Mouse (Mus musculus) CH12F3 (cell line): ENCODE results near the gene Atf7ip.

Experiments
- in situ Hi-C: fragments of 300-500 bp; cut with MboI; formaldehyde crosslinking; loops from 2 replicates; pipeline ENCODE4 v1.14.3; 2020; ENCODE audit warnings: low sequenced_read_pairs

Gene Atf7ip

DNA sequence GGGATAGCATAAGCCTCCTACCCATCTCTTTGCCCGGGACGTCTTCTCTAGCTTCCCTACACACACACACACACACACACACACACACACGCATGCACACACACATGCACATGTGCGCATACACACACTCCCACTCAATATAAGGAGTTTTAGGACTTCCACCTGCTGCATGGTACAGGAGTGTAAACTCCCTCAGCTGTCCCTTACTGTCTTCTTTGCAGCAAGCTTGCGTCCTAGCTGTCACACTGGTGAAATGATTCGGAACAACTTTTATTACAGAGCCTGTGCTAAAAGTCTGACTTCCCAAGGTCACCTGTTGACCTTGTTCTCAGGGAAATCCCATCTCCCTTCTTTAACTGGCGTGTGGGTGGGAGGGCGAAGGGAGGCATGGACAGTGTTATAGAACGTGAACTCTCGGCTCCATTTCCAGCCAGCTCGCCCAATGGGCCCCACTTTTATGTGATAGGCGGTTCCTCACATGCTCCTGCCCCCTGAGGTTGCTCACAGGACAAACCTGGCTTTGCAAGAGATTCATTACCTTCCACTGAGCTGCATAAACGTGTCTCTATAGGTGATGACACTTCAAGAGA is 126.1 kb downstream of the Atf7ip start:
- in situ Hi-C loops: no loop called here

DNA sequence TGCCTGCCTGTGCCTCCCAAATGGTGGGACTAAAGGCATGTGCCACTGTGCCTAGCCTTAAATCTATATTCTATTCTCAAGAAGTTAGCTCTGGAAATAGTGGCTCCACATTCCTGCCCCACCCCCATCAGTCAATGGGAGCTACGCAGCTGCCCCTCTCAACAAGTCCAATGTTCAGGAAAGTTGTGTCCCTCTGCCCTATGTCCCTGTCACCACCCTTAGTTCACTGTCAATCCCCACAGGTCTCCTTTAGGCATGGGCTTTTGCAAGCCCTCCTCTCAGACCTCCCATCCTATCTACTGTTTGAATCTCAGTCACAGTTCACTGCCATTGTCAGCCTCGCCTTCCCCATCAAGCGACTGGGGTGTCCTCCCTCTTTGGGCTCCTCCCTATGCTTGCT is 127.2 kb downstream of the Atf7ip start:
- in situ Hi-C loops: no loop called here

DNA sequence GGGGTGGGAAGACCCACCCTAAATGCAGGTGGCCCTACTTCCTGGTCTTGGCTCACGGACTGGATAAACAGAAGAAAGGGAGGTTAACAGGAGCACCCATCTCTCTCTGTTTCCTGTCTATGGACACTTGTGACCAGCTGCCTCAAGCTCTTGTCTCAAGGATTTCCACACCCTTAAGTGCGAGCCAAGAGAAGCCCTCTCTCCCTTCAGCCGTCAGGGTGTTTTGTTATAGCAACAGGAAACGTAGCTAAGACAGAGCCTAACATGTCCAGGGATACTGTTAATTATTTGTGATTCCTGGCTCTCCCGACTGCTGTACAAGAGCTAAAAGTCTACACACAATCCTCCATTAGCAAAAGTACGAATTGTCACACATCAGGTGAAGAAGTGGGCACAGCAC is 127.8 kb downstream of the Atf7ip start:
- in situ Hi-C loops: no loop called here

DNA sequence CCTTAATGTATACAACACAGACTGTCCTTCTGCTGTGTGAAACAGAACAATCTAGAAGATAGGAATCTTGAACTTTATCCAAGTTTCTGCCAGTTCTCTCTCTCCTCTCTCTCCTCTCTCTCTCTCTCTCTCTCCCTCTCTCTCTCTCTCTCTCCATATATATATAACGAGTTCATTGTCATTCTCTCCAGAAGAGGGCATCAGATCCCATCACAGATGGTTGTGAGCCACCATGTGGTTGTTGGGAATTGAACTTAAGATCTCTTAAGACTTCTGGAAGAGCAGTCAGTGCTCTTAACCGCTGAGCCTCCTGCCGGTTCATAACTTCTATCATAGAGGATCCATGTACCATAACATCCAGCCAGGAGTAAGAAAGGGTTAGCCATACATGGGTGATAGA is 129.0 kb downstream of the Atf7ip start:
- in situ Hi-C loops: no loop called here

DNA sequence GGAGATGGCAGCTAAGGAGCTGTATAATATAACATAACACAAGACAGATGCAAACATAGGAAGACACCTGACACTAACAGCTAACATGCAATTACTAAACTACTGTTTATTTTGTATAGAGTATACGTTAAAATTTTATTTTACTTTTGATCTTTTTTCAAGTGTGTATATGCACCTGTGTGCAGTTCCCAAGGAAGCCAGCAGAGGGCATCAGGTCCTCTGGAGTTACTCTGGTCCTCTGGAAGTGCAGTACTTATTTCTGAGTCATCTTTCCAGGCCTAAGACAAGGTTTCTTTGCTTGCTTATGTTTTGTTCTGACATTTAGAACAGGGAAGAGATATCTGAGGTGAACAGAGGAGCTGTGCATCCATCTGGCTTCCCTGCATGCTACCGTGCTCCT is 138.2 kb downstream of the Atf7ip start:
- in situ Hi-C loops: no loop called here

DNA sequence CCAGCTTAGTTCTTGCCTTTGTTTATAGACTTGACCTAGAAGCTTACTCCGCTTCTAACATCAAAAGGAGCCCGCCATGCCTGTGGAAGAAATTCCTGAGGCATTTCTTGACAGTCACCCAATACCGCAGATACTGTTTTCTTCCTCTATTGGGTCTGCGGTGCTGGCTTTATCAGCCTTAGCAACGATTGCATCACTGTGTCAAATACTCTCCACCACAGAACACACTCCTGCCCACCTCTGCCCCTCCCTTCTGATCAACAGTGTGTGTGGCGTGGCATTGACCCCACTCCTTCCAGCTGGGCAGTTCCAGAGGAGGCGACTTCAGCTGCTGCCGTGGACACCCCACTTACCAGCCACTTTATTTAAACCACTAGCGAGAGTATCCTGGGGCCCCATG is 139.8 kb downstream of the Atf7ip start:
- in situ Hi-C loops: no loop called here

DNA sequence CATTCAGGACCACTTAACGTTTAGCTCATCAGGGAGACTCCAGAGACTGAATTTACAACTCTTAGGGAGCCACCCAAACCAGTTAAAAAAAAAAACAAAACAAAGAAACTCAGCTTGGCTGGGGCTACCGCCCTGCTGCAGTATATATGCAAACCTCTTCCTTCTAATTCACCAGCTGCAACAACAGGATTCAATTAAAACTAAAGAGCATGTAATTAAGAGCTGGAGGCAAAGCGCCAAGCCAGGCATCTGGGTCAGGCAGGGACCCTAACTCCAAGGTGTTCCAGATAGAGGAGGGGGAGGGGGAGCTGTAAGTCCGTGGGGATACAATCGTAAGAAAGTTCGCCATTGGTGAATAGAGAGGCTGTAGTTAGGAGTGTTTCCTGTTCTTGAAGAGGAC is 140.2 kb downstream of the Atf7ip start:
- in situ Hi-C loops: no loop called here

DNA sequence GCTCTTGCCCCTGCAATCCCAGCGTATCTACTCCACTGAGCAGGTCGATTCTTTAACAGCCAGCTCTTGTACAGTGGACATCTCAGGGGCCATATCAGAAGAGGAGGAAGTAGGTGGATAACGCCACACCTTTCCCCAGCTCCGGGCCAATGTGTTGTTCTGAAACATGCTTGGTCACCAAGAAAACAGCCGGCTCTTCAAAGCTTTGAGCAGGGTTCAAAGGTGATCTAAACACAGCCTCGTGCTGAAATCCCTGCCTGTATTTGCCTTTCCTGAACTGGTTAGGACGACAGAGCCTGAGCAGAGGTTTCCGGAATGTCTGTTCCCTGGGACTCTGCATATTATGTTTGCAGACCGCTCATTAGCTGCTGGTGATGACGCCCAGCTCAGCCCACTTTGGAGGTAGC is 141.5 kb downstream of the Atf7ip start:
- in situ Hi-C loops: no loop called here

DNA sequence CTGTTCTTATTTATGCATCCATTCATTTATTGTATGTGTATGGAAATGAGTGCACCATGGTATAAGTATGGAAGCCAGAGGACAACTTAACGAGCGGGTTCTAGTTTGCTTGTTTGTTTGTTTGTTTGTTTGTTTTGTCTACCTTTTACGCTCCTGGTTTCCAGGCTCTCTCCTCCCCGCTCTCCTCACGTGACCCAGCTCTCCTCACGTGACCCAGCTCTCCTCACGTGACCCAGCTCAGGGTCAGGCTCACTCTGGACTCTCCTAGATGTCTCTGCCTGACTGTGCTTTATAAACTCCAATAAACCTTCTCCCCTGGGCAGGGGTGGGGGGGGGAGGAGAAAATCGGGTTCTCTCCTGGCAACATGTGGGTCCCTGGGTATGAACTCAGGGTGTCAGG is 144.7 kb downstream of the Atf7ip start:
- in situ Hi-C loops: no loop called here

DNA sequence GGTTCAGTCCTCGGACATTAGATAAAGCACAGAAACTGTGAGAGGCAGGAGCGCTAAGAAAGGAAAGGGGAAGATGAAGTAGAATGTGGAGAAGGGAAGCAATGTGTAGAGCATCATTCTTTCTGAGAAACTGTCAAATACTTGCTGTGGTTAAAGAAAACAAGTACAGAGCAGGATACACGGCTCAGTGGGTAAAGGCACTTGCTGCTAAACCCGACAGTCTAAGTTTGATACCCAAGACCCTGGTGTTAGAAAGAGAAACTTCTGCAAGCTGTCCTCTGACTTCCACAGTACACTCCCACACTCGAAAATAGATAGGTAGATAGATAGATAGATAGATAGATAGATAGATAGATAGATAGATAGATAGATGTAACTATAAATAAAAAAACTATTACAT is 147.4 kb downstream of the Atf7ip start:
- in situ Hi-C loops: no loop called here

DNA sequence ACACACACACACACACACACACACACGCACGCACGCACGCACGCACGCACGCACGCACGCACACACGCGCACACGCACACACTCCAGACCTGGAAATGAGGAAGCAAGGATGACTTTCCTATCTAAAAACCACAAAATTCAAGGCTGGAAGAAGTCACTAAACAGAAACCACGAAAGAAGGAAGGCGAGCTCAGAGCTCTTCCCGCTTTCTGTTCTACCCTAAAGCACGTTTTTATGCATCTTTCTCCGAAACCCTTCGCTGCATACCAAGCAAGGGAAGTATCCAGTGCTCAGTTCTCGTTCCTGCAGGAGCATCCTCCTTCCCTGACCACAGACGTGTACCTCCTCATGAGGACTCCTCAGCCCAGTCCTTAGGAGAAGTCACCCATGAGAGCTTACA is 148.5 kb downstream of the Atf7ip start:
- in situ Hi-C loops: no loop called here

DNA sequence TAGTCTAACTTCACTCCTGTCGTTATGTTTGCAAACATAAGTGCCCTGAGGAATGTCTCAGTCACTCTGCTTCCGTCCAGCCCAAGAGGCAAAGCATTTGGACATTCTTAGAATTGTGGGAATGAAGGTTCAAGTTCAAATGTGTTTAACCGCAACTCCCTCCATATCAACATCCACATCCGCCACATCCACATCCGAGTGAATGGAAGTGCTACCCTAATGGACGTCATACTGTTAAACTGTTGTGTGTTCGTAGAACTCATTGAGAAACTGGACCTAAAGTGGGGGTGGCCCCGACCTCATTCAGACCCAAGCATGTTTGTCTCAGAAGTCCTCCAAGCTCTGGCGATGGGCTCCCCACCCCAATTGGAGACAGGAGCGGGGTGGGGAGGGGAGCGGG is 149.8 kb downstream of the Atf7ip start:
- in situ Hi-C loops: no loop called here

DNA sequence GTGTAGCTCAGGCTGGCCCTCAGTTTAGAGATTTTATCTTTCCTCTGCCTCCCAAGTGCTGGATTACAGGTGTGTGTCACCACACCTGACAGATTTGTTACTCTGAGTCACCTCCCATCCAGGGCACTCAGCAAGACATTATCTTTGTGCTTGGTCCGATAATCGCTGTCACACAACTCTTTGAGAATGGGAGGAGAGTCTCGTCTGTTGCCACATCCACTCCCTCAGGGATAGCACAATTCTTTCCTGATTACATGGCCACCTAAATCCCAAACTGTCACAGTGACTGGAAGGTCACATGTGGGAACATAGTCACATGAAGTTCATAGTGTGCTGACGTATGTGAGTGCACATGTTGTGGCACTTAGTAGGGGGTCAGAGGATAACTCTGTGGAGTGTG is 152.3 kb downstream of the Atf7ip start:
- in situ Hi-C loops: no loop called here

DNA sequence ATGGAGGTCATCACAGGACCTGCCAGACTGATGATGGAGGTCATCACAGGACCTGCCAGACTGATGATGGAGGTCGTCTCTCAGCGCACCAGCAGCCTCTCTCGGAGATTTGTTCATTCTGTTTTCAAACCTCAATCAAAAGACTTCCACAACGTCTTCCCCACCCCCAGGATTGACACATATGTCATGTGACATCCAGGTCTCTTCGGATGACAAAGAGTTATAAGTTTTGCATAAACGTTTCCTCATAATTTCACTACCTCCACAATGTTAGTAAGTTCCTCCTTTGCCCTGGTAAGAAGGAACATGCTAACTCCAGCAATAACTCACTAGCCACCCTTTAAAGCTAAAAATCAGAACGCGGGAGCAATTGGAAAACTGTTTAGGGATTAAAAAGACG is 153.3 kb downstream of the Atf7ip start:
- in situ Hi-C loops: no loop called here
